Mouse (Mus musculus) kidney, postnatal 25 days (tissue): ENCODE data around the gene Capn11.

Source experiments
- DNase-seq, 2 experiments: peaks; one replicate each; pipeline ENCODE4 v3.0.0; 2021; ENCODE audit warnings: mixed read lengths in 2 of 2

The Capn11 gene

GRCm38 (mm10) chr17:45580958-45581477, 78.1 kb downstream of the Capn11 start:
- peak; percentile 60 to 77 for DNase-seq
